Mouse (Mus musculus) limb, embryonic 13.5 days (tissue): ENCODE data around the gene Trim25. TPM values are rescaled to one million over a fixed set of nuclear protein-coding genes. Genes with fewer than 3 reads are reported as not detected.

Source experiments
- polyA plus RNA-seq: library from polyadenylated mRNA; unstranded; fragments of >200 nt; fragmentation: Nextera tagmentation; extraction: Ambion mirVana; gene quantifications from 2 replicates; pipeline ENCODE4 v1.2.1, GENCODE M21; 2015

Gene Trim25
- polyA plus RNA-seq, 1 experiment from 2014 or later = 5.4 TPM

Other genes starting within 250 kb of the Trim25 start
- gene Akap1, start 134.8 kb upstream of the Trim25 start, polyA plus RNA-seq = 16.2 and 16.9 TPM in 2 replicates
- 77.2 and 80.8 TPM in 2 replicates for gene Scpep1, start 43.9 kb upstream of the Trim25 start, polyA plus RNA-seq
- gene Elobl, start 32.4 kb upstream of the Trim25 start, polyA plus RNA-seq = not detected in 2 replicates
- 22.6 and 24.1 TPM in 2 replicates for gene Coil, start 29.1 kb upstream of the Trim25 start, polyA plus RNA-seq
- gene Dgke, start 67.5 kb downstream of the Trim25 start, polyA plus RNA-seq = 4.3 and 4.5 TPM in 2 replicates
- 1.1 and 1.6 TPM in 2 replicates for gene Gm525, start 74.5 kb downstream of the Trim25 start, polyA plus RNA-seq